In the genomic region with DNA sequence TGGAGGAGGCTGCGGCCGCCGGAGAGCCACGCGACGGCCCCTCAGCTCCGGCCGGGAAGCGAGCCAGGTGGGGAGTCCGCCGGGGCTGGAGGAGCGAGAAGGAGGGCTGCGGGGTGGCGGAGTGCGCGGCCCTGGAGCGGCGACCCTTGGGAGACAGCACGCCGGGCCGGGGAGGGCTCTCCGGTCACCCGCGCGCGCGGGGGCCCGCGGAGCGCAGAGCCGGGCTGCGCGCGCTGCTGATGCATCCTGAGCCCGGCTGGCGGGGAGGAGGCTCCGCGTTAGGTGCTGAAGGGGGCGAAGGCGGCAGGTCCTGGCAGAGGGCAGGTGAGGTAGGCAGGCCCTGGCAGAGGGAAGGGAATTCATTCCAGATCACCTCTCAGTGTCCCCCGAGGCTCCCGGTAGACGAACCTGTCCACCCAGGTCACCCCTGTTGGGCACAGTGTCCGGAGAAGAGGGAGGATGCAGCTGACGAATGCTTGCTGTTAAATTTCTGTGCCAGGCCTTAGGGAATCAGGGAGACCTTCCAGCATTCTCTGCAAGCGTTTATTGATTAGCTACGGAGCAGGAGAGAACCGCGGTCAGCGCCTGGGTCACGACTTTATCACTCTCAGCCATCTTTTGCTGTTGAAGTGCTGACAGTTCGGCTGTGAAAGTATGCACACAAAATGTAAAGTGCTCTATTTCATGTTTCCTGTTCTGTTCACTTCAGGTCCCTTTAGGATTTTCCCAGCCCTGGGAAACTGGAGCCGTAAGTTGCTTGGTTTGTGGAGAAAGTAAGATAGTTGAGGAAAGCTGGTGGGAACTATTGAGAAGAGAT, we compare ENCODE assay signal across 9 mouse cellular contexts. TPM values are rescaled to one million over a fixed set of nuclear protein-coding genes. Genes with fewer than 3 reads are reported as not detected.
DNase-seq lines count a peak whose midpoint lies in the region; ATAC-seq lines count a peak whose summit lies in the region.
"Had no signal": no experiment of that assay in that cellular context is flagged by ENCODE, and none has a peak within 500 bp of the region (broad histone marks: within the 10 kb centered on the region; RNA-seq: fewer than 3 reads in every experiment).

No protein-coding gene starts in this region.

- peak overlapping the region; percentile 94 for H3K27ac ChIP-seq in heart, embryonic 10.5 days
- peak overlapping the region; percentile 62 for H3K27ac ChIP-seq in forebrain, embryonic 11.5 days (ENCODE audit: low read depth, low read length)
- H3K27ac ChIP-seq in limb, embryonic 10.5 days = peak overlapping the region; percentile 95

- DNase-seq in heart, embryonic 10.5 days (ENCODE audit: low spot score) = peak; percentile 77
- no peak for DNase-seq in heart, postnatal 10 days
- peak; percentile 26 for DNase-seq in c-Kit-negative CD71-positive TER-119-positive erythroid progenitor cells, embryonic 14.5 days (ENCODE audit: low read depth, low spot score)
- DNase-seq in forebrain, embryonic 11.5 days (ENCODE audit: low spot score) = peak; percentile 80
- peak; percentile 77 for DNase-seq in induced T-regulatory cell, adult 2 months (ENCODE audit: low read depth)
- DNase-seq in limb, embryonic 10.5 days (ENCODE audit: low spot score) = peak; percentile 75
- DNase-seq in mesoderm, embryonic 11.5 days (ENCODE audit: low read depth, low spot score) = peak; percentile 54
- DNase-seq in spleen, postnatal 36 days (ENCODE audit: low spot score in 2 of 2) = peak; percentile 49 to 57

- peak overlapping the region; percentile 78 for H3K4me2 ChIP-seq in forebrain, embryonic 11.5 days (ENCODE audit: low read depth, low read length, severe bottlenecking)

- H3K4me3 ChIP-seq in heart, embryonic 10.5 days = peak overlapping the region; percentile 85
- peak overlapping the region; percentile 83 for H3K4me3 ChIP-seq in forebrain, embryonic 11.5 days (ENCODE audit: low read depth, low read length)
- peak overlapping the region; percentile 83 for H3K4me3 ChIP-seq in limb, embryonic 10.5 days

- intact Hi-C loops in heart, postnatal 10 days (cut with DNase I) = no loop called here

- H3K4me1 ChIP-seq in heart, embryonic 10.5 days = peaks cover 13% of the 10 kb centered on the region
- H3K4me1 ChIP-seq in forebrain, embryonic 11.5 days (replicated peaks; ENCODE audit: control insufficient read depth, insufficient read depth, low read length) = 0 out of 2 replicates have a peak, but pooled peaks cover 3% of the 10 kb centered on the region
- H3K4me1 ChIP-seq in limb, embryonic 10.5 days = peaks cover 11% of the 10 kb centered on the region

- ATAC-seq in forebrain, embryonic 11.5 days (replicated peaks; ENCODE audit: low FRiP score) = peak; percentile 82

- no peaks in the 10 kb centered on the region for H3K27me3 ChIP-seq in heart, embryonic 10.5 days (ENCODE audit: insufficient read depth, poor library complexity, severe bottlenecking)
- H3K27me3 ChIP-seq in forebrain, embryonic 11.5 days (ENCODE audit: control insufficient read depth, insufficient read depth, low read length) = no peaks in the 10 kb centered on the region
- no peaks in the 10 kb centered on the region for H3K27me3 ChIP-seq in limb, embryonic 10.5 days (ENCODE audit: low read depth, poor library complexity, severe bottlenecking)

- WGBS in heart, embryonic 10.5 days = under 1% methylated on average over 53 of the region's 53 CpGs
- WGBS in forebrain, embryonic 11.5 days = under 1% methylated on average over 52 of the region's 53 CpGs
- WGBS in limb, embryonic 10.5 days = 1% methylated on average over 52 of the region's 53 CpGs

- no peaks in the 10 kb centered on the region for H3K36me3 ChIP-seq in heart, embryonic 10.5 days
- no peaks in the 10 kb centered on the region for H3K36me3 ChIP-seq in forebrain, embryonic 11.5 days (ENCODE audit: control insufficient read depth, insufficient read depth, low read length)
- no peaks in the 10 kb centered on the region for H3K36me3 ChIP-seq in limb, embryonic 10.5 days
- H3K36me3 ChIP-seq: G1E had no signal

- H3K9me3 ChIP-seq in heart, embryonic 10.5 days = no peaks in the 10 kb centered on the region
- H3K9me3 ChIP-seq in forebrain, embryonic 11.5 days (ENCODE audit: control insufficient read depth, low read length) = no peaks in the 10 kb centered on the region
- H3K9me3 ChIP-seq in limb, embryonic 10.5 days (replicated peaks) = no peaks in the 10 kb centered on the region

- peak overlapping the region; percentile 91 for H3K9ac ChIP-seq in forebrain, embryonic 11.5 days (ENCODE audit: low read length)

RNA-seq across cellular contexts. Expression of a gene that starts 0.6 kb away (rescaled TPM):
- 20.3 and 28.7 TPM in 2 replicates for polyA plus RNA-seq in heart, embryonic 10.5 days (2016; fragmentation: Nextera tagmentation; extraction: Ambion mirVana)
- 1 to 10 TPM; 6.8 to 7.3 TPM for total RNA-seq in heart, postnatal 10 days (2021)
- polyA plus RNA-seq in forebrain, embryonic 11.5 days (2014; fragmentation: Nextera tagmentation; extraction: Ambion mirVana) = 37.8 and 42.7 TPM in 2 replicates
- 42.7 and 43.7 TPM in 2 replicates for polyA plus RNA-seq in limb, embryonic 10.5 days (2016; fragmentation: Nextera tagmentation; extraction: Ambion mirVana)
- polyA plus RNA-seq: G1E had no signal

Comparison
In these comparisons a context has a peak if more than half of its experiments do, and no peak if none do; other contexts are left out.
1. DNase-seq: peak in heart, embryonic 10.5 days (single experiment), c-Kit-negative CD71-positive TER-119-positive erythroid progenitor cells, embryonic 14.5 days (single experiment), forebrain, embryonic 11.5 days (single experiment), induced T-regulatory cell, adult 2 months (single experiment), limb, embryonic 10.5 days (single experiment), mesoderm, embryonic 11.5 days (single experiment) and spleen, postnatal 36 days (2 of 2); none in heart, postnatal 10 days (0 of 2).
2. Peak in every context shown above with its lines, with median percentiles within 50 percentile points of each other: H3K27ac ChIP-seq and H3K4me3 ChIP-seq.